Mouse (Mus musculus) 3134 (cell line): ENCODE results near the gene Surf6.

Experiments used
- DNase-seq: peaks from one replicate; pipeline ENCODE4 v3.0.0-alpha.2; 2011; ENCODE audit warnings: low spot score; ENCODE audit not compliant: insufficient read length; ENCODE audit errors: extremely low read depth

Surf6 gene

DNA sequence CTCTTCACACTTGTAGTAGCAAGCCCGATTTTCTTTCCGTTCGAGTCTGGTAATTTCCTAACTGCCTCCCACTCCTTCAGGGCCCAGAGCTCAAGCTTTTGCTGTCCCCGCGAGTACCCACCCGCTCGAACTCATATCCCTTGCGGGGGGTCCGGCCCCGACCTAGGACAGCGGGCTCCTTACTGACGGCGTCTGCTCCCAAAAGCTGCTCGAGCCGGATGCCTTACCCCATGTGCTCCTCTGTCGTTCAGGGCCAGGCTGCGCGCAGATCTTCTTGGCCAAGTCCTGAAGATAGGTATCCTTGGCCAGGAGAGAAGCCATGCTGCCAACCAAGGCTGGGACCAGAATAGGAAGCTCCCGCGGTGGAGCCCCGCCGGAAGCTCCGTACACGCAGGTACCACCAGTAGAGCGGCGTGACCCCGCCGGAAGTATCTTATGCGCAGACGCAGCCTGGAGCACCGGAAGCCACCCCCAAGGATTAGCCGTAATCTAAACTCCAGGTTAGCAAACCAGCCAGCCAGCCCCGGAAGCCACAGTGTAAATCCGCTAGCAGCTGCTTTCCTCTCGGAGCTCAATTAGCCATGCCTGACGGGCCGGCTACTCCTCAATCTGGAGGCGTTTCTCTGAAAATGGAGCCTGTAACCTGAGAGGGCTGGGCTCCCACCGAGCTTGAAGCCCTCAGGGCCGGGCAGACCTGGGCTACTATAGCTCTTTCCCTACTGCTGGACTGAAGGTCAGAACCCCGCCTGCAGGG, at the start of gene Surf6:
TSS of gene Surf6 (minus strand) at position 413 of the 754 bp plus-strand sequence.
- peak; percentile 89 for DNase-seq

DNA sequence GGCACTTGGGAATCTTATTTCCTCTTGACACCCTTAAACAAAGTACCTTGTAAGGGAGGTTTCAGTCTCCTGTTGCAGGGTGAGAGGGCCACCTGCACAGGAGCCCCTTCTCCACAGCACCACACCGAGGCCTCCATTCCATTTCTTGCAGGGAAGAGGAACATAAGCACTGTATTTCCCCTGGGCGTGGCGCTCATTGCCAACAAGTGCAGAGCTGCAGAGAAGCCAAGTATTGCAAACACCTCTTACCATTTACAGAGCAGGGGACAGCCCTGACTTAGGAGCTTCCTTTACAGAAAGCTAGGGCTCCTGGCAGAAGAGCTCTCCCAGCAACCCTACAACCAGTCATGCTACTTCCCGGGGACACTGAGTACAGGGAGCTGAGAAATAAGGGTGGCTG, 49.5 kb upstream of the Surf6 start:
- no peak for DNase-seq

DNA sequence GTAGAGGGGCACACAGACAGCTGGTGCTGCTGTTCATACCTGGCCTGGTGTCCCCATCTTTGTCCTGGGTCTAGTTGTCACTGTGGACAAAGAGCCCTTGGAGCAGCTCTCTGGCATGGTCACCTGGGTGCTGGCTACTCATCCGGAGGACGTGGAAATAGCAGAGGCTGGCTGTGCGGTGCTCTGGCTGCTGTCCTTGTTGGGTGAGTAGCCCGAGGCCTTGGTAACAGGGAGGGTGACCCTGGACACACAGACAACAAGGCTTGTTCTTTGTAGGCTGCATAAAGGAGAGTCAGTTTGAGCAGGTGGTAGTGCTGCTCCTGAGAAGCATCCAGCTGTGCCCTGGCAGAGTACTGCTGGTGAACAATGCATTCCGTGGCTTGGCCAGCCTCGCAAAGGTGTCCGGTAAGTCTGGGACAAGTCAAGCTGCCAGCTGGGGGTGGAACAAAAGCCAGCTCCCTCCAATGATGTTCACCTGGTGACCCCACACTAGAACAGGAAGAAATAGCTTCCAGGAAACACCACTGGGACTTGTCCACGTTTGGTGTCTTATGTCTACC, 48.7 kb upstream of the Surf6 start:
- DNase-seq = no peak

DNA sequence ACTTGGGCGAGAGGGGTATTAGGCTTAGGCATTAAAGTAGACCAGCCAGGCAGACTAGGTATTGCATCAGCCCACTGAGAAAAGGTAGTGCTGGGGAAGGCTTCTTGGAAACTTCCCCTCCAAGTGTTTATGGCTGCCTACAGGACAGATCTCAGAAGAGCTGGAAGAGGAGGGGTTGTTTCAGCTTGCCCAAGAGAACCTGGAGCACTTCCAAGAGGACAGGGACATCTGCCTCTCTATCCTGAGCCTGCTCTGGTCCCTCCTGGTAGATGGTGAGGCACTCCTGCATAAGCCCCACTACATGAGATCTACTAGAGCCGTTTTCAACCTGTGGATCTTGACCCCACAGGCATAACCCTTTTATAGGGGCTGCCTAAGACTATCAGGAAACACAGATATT, 47.7 kb upstream of the Surf6 start:
- no peak for DNase-seq

DNA sequence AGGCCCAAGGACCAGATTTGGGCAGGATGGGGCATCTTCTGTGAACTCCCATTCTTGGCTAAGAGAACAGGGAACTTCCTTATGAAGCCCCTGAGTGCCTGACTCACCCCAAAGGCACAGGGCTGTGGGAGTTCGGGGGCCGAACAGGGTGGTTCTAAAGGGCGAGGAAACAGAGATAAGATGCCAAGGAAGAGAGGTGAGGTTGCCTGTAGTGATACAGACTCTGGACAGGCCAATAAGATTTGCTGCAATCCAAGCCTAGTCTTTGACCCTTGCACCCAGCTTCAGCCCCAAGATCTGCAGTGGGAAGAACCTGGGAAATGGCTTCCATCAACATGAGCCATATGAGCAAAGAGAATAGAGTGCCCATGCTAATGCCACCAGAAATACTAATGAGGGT, 40.6 kb upstream of the Surf6 start:
- DNase-seq = no peak

DNA sequence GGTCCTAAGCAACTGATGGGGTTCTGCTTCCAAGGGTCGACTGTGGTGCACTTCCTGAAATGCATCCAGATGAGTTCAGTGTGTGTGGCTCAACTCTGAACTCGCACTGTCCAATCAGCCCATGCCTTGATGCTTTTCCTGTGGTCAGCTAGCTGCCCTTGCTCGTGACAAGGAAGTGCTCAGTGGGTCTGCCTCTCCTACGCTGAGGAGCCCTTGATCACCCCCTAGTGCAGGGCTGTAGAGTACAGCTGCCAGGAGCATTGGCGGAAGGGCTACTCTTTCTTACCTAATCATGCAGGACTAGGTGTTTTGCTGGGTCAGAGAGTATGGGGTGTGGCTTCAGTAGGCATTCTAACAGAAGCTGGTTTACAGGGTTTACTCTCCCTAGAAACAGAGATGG, 38.9 kb upstream of the Surf6 start:
- DNase-seq = no peak

DNA sequence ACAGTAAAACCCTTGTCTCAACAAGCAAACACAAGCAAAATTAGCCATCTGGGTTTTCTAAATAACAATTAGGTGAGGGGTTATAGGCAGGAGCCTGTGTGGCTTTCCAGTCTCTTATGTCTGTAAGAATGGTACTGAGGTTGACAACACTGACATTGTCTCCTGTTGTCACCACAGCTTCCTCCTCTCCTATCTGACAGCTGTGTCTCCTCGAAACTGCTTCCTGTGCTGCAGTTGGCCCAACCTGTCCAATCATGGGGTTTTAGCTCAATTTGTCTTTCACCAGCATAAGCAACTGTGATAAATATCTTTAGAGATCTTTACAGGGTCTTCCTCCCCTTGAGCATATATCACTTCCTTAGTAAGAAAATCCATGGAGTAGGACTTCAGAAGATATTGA, 33.7 kb upstream of the Surf6 start:
- DNase-seq = no peak

DNA sequence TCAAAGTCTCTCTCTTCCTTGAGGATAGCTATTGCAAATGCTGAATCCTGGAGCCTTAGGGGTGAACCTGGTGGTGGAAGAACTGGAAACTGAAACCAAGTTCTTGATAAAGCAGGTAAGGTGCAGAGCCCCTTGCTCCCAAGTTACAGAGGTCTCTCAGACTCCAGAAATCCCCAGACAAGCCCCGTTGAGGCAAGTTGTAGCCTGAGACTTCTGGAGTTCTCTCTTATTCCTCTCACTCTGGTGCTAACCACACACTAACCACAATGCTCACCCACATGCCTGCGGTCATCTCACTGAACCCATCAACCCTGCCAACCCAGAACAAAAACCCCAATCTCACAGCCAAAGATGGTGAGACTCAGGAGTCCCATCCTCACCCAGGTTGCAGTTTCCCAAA, 32.6 kb upstream of the Surf6 start:
- DNase-seq = no peak

DNA sequence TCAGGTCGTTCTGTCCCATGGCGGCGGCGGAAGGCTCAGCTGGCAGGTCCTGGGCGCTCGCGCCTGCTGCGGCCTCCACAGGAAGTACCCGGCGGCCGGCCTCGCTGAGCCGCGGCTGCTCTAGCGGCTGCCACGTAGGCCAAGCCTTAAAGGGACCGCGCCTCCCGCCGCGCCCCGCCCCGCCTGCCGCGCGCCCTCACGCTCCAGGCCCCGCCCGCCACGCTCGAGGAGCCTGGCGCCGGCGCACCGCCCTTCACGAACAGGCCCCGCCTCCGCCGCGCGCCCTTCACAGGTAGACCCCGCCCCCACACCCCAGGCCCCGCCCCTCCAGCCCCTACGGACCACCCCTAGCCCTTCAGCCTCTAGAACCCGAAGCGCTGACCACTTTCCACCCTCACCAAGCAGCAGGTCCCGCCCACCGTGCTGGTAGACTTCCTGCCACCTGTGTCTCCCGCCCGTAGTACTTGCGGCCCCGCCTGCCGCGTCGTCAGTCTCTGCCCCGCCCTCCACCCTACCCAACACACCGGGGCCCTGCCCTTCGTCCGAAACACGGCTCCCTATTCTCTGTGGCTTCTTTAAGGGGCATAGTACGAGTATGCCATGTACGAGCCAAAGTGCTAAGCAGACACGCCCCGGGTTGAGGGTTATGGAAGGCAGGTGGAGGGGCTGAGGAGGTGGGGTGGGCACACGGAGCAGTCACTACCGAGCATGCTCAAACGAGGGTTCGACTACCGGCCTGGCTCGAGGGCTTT, 30.8 kb upstream of the Surf6 start, which contains the start of the genes Surf4 and Stkld1:
TSS of gene Surf4 (minus strand) at position 625 of the 752 bp plus-strand sequence.
TSS of gene Stkld1 (plus strand) at position 744 of the 752 bp plus-strand sequence.
- peak; percentile 90 for DNase-seq

DNA sequence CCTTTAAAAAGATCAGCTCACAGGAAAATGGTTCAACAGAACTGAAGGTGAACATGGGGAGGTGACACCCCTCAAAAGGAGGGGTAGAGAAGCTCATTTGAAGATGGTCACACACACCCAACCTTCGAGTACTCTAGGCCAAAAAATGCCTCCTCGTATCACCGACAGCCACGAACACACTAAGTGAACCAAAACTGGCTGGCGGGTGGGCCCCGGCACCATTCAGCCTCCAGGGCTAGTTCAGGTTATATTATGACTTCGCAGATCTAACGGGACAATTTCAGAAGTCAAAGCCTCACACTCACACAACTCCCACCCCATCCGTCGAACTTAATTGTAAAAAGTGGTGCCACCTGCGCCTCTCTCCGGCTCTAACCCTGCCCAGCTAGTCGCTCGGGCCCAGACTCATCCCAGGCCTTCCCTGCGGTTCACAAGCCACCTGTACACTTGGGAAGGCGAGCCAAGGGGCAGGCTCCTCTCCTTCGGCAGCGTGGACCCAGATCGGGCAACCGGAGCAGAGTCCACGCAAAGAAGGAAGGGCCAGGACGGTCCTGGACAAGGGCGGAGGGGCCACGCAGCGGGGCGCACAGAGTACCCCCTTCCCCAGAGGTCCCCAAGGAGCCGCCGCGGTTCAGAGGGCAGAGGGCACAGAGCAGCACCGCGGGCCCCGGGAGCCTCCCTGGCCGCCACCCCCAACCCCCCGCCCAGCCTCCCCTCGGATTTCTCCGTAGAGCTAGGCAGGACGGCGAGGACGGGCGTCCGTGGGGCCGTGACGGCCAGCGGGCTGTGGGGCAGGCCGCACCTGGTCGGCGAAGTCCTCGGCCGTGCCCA, 30.0 kb upstream of the Surf6 start:
- DNase-seq = peak; percentile 61

DNA sequence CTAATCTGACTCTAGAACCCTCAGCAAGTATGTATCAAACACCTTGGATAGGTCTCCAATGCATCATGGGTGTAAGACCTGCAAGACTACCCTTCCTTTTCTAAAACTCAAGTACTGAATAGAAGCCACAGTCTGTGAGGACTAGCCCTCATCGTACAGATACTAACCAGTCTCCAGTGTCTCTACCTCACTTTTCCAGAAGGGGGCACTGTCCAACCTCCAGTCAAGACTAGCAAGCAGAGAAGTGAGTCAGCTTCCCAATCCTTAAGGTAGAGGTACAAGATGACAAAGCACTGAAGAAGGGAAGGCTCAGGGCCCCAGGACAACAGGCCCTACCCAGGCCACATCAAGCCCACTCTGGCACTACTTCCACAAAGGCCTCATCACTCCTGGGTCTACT, 27.7 kb upstream of the Surf6 start:
- DNase-seq = peak; percentile 44

DNA sequence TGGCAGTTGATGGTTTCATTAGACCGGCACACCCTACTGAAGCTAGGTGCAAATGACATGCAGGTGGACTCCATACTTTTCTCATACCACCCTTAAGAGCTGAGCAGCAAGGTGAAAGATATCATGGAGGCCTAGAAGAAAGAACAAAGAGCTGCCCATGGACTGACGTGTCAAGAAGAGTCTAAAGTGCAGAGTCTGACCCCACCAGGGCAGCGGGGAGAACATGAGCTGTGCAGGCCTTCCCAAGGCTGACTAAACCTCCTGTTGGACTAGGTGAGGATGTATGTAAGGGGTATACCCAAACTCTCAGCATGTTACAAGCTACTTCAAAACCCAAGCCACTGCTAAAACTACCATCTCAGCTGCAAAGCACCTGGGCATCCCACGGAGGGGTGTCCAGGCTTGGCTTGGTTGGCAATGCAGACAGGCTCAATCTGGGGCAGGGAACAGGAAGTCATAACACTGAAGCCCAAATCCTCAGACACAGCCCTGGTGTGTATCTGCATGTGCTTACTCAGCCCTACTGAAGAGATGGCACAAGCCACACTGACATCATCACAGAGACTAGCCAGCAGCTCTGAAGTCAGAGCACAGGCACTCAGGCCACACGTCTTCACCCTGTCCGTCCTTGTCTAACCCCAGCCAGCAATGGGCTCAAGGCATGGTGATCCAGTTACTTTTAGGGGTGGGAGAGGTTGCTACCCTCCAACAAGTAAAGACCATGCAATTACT, 25.2 kb upstream of the Surf6 start:
- no peak for DNase-seq

DNA sequence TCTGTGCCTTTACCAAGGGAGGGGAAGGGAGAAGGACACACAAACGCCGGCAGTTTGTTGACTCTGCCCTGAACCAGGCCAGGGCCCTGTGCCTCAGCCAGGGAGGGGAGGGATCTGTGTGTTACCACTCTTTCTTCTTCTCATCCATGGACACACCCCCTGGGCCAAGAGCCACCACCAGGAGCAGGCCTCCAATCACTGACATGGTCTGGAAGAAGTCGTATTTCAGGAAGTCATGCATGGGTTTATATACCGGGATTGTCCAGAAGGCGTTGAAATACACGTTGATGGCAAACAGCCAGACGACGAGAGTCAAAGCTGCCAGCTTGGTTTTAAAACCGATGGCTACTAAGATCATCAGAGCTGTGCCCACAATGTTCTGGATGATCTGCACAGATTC, 19.1 kb upstream of the Surf6 start:
- DNase-seq = no peak

DNA sequence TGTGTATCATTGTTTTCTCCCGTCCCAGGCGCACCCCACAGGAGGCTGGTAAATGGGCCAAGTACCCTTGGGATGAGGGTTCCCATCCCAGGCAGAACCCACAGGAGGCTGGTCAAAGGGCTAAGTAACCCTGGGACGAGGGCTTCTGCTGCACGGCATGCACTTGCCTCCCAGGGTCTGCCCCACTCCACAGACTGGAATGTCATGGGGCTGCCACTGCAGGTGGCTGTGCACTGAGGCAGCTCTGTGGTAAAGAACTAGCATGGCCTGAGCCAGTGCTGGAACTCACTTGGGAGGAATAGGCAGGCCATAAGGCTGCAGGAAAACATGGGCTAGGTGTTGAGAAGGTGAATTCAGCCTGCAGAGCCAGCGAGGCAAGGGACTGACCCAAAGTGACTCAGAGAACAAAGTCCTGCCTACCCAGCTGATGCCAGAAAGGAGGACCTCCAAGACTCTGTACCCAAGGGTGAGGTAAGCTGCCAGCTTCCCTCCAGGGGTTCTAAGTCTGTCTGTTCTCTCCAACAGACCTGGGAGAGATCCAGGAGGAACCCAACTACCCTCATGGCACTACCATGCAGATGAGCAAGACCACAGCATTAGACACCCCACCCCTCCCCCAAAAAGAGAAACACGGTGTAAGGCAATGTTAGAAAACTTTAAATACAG, 17.6 kb upstream of the Surf6 start:
- DNase-seq = no peak

DNA sequence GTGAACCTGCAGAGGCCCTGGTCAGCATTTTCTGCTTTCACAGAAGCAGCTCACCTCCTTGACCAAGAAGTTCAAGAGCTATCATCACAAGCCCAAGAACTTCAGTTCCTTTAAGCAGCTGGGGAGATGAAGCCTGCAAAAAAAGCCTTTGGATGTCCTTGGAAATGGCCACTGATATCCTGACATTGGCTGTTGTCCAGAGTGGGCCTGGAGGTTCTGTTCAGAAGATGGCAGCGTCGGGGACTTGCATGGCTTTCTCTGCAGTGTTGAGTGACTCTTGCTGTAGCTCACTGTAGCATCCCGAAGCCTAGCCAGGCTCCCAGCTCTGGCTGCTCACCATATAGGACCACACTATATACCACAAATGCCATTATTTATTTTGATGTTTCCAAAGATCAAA, 17.0 kb upstream of the Surf6 start:
- DNase-seq = no peak

DNA sequence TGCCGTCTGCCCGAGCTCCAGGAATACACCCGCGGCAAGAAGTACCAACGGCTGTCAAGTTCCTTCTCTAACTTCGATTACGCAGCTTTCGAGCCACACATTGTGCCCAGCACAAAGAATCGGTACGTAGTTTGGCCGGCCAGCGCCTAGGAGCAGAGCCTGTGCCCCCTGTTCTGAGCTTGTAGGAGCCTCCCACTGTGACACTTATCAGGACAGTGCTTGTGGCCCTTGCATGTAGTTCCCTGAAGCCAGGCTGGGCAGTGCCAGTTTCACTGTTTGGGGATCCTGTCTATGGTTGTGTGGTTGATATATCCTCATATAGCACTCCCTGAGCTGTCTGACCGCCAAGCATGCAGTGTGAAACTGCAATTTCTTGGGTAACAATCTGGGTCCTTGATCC, 14.1 kb upstream of the Surf6 start:
- DNase-seq = no peak

DNA sequence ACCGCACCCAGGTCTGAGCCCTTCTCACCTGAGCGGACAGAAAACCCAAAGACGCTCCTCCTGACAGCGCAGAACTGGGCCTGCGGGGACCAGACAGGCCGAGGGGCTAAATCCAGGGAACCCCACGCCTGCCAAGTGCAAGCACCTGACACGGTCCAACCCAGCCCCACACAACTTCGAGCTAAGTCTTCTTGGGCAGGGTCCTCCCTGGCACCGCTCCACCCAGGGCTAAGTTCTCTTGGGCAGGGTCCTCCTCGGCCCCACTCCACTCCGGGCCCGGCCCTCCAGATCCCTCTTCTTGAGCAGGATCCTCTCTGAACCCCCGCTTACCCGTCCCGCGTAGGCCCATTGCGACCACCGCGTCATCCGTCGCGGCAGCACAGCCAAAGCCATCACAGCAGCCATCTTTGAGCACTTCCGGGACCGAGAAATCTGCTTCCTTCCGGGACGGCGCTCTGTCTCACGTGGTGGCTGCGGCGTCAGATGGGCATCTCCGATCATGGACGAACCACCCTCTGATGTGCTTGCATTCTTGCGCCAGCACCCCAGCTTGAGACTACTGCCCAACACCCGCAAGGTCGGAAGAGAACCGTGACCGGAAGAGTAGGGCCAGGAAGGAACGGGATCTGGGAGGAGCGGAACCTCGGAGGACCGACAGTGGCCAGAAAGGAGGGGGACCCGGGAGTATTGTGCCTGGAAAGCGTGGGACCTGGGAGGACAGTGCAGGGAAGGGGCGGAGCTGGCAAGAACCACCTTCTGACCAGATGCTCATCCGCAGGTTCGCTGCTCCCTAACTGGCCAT, 13.4 kb upstream of the Surf6 start, which contains the start of the genes Surf2 and Surf1:
TSS of gene Surf2 (plus strand) at position 441 of the 802 bp plus-strand sequence.
TSS of gene Surf1 (minus strand) at position 604 of the 802 bp plus-strand sequence.
- peak; percentile 87 for DNase-seq

DNA sequence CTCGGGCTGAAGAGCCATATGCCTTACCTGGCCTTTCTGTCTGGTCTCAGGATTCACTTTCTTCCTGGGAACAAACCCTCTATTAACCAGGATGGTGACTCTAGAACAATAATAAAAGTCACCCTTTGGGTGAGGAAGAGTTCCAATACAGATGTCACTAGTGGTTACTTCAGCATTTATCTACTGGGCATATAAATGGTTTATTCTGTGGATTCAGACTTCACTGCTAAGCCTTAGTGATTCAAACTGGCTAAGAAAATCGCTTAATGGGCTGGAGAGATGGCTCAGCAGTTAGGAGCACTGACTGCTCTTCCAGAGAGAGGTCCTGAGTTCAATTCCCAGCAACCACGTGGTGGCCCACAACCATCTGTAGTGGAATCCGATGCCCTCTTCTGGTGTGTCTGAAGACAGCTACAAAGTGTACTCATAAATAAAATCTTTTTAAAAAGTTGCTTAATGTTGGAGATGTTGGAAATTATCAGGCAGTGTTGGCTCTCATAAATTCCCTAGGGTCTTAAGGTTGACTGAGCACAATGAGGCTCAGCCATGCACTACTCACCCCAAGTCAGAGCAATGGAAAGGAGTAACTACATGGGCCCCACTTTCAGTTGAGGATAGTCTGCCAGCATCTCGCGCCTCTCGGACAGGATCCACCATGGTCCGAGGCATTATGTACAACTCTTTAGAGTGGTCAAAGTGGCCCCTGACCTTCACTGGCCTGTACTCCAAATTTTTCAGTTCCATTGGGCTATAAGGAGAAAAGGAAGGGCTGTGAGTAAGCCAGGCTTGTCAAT, 11.7 kb upstream of the Surf6 start:
- DNase-seq = no peak
